Mouse (Mus musculus): Measurements from ENCODE around the gene Hint1. TPM values are rescaled to one million over a fixed set of nuclear protein-coding genes. Genes with fewer than 3 reads are reported as not detected.

The Hint1 gene
- total RNA-seq, 2 experiments from 2014 or later, result 654 to 686 TPM

DNA sequence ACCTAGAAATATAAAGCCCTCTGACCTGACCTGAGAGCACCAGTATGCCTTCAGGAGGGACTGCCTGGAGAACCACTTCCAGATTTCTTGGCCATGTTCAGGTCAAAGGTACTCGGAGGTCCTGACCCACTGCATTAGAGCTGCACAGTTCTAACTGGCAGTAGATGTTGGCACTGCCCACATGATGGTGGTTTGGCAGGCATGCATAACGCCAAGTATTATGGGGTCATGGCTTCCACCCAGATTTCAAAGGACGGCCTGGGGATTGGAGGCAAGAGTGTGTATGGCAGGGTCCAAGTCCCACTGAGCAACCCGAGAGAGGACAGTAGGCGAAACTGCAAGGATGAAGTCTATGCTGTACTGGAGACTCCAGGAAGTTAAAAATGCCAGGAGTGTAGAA, 47.7 kb downstream of the Hint1 start:
- ATAC-seq (replicated peaks; ENCODE audit: poor library complexity, severe bottlenecking), result no peak

DNA sequence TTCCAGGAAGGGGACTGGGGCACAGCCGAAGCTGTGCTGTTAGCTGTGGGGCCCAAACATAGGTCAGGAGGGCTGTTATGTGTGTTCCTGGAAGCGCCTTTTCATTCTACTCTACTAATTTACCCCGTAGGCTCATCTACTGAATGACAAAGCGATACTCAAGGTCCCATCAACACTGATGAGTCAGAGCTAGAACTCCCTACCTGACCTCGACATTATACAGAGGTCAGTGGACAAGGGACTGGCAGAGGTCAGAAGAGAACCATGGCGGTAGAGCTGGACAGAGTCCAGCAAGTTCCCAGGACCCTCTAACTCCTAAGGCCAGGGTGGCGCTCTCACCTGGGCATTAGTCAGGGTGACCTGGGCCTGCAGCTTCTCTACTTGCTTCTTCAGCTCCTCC, 51.3 kb downstream of the Hint1 start:
- no peak for ATAC-seq (replicated peaks; ENCODE audit: poor library complexity, severe bottlenecking)

GRCm38 (mm10) chr11:54918273-54918672, 52.1 kb downstream of the Hint1 start:
- ATAC-seq (replicated peaks; ENCODE audit: poor library complexity, severe bottlenecking), result no peak

Other genes starting within 250 kb of the Hint1 start
- gene Cdc42se2, start 78.7 kb upstream of the Hint1 start, total RNA-seq (2014; fragmentation: Nextera tagmentation), result 41.6 and 47.5 TPM in 2 replicates
- 48.0 and 48.6 TPM in 2 replicates for gene Cdc42se2, start 78.7 kb upstream of the Hint1 start, total RNA-seq (2017)
- 4.0 and 9.3 TPM in 2 replicates for gene Lyrm7, start 5.5 kb upstream of the Hint1 start, total RNA-seq (2014; fragmentation: Nextera tagmentation)
- gene Lyrm7, start 5.5 kb upstream of the Hint1 start, total RNA-seq (2017), result 2.0 and 11.1 TPM in 2 replicates
- 24.9 and 29.6 TPM in 2 replicates for gene Gpx3, start 36.1 kb downstream of the Hint1 start, total RNA-seq (2014; fragmentation: Nextera tagmentation)
- 1.6 and 4.0 TPM in 2 replicates for gene Gpx3, start 36.1 kb downstream of the Hint1 start, total RNA-seq (2017)
- 27.7 and 48.9 TPM in 2 replicates for gene Tnip1, start 96.5 kb downstream of the Hint1 start, total RNA-seq (2014; fragmentation: Nextera tagmentation)
- 25.3 and 28.0 TPM in 2 replicates for gene Tnip1, start 96.5 kb downstream of the Hint1 start, total RNA-seq (2017)
- gene Anxa6, start 167.1 kb downstream of the Hint1 start, total RNA-seq (2014; fragmentation: Nextera tagmentation), result 61.0 and 65.6 TPM in 2 replicates
- 70.8 and 77.7 TPM in 2 replicates for gene Anxa6, start 167.1 kb downstream of the Hint1 start, total RNA-seq (2017)
- gene Ccdc69, start 211.7 kb downstream of the Hint1 start, total RNA-seq (2014; fragmentation: Nextera tagmentation), result 16.8 and 18.9 TPM in 2 replicates
- gene Ccdc69, start 211.7 kb downstream of the Hint1 start, total RNA-seq (2017), result 21.1 and 22.7 TPM in 2 replicates
- gene Gm2a, start 231.7 kb downstream of the Hint1 start, total RNA-seq (2014; fragmentation: Nextera tagmentation), result 84.3 and 86.4 TPM in 2 replicates
- gene Gm2a, start 231.7 kb downstream of the Hint1 start, total RNA-seq (2017), result 61.3 and 72.4 TPM in 2 replicates

All from granulocyte monocyte progenitor cell, adult 5-6 weeks (primary cell).